Mouse (Mus musculus) forebrain, embryonic 13.5 days (tissue): ENCODE measurements around the gene Tmem198b. TPM values are rescaled to one million over a fixed set of nuclear protein-coding genes. Genes with fewer than 3 reads are reported as not detected.

Source experiments
- ATAC-seq: fragments of 200-750 bp; cut with Nextera tagmentation; 2 replicates; pipeline ENCODE4 v1.8.0; 2017
- H3K27ac ChIP-seq: fragments of 300-500 bp; sonication (generic); 2 replicates; pipeline ENCODE4 v1.5.1; 2015; ENCODE audit warnings: inconsistent platforms, mild to moderate bottlenecking, moderate library complexity
- H3K27me3 ChIP-seq: fragments of 300-500 bp; sonication (generic); 2 replicates; pipeline ENCODE4 v1.6.1; 2015; ENCODE audit warnings: mild to moderate bottlenecking, inconsistent platforms
- H3K36me3 ChIP-seq: fragments of 300-500 bp; sonication (generic); 2 replicates; pipeline ENCODE4 v1.6.1; 2015; ENCODE audit warnings: mild to moderate bottlenecking, inconsistent platforms; ENCODE audit not compliant: poor library complexity, severe bottlenecking
- H3K4me1 ChIP-seq: fragments of 300-500 bp; sonication (generic); 2 replicates; pipeline ENCODE4 v1.6.1; 2015; ENCODE audit warnings: inconsistent platforms
- H3K4me2 ChIP-seq: fragments of 300-500 bp; sonication (generic); 2 replicates; pipeline ENCODE4 v1.6.1; 2015; ENCODE audit warnings: inconsistent platforms, mild to moderate bottlenecking, moderate library complexity
- H3K4me3 ChIP-seq: fragments of 300-500 bp; sonication (generic); 2 replicates; pipeline ENCODE4 v1.5.1; 2015; ENCODE audit warnings: mild to moderate bottlenecking, inconsistent platforms
- H3K9ac ChIP-seq: fragments of 300-500 bp; sonication (generic); 2 replicates; pipeline ENCODE4 v1.6.1; 2015; ENCODE audit warnings: mild to moderate bottlenecking, inconsistent platforms
- H3K9me3 ChIP-seq: fragments of 300-500 bp; sonication (generic); replicated peaks from 2 replicates; pipeline ENCODE4 v1.6.1; 2016; ENCODE audit warnings: inconsistent platforms
- WGBS: fragments of 180-500 bp; shearing (Covaris S2); methylation state at CpG from one replicate; pipeline ENCODE4 v1.1.7; 2015; 5-methylcytosine and 5-hydroxymethylcytosine counted together
- polyA plus RNA-seq: library from polyadenylated mRNA; unstranded; fragments of >200 nt; fragmentation: Nextera tagmentation; extraction: Ambion mirVana; gene quantifications from 2 replicates; pipeline ENCODE4 v1.2.1, GENCODE M21; 2015

The Tmem198b gene
- polyA plus RNA-seq, 1 experiment from 2014 or later: 14.9 TPM

- Histone ChIP-seq H3K9ac (no peak overlapping the region), H3K4me1 (no peaks in the 10 kb centered on the region), H3K27ac (no peak overlapping the region), H3K36me3 (peaks cover 17% of the 10 kb centered on the region), H3K9me3 (no peaks in the 10 kb centered on the region), H3K27me3 (no peaks in the 10 kb centered on the region), H3K4me3 (no peak overlapping the region), H3K4me2 (no peak overlapping the region)
- ATAC-seq: no peak
- 93% methylated on average over 3 of the region's 3 CpGs for WGBS
Observed at GRCm38 (mm10) chr10:128795581-128795980, 8.6 kb downstream of the Tmem198b start.

- Histone ChIP-seq H3K9me3 (no peaks in the 10 kb centered on the region), H3K27me3 (no peaks in the 10 kb centered on the region), H3K27ac (no peak overlapping the region), H3K36me3 (peaks cover 7% of the 10 kb centered on the region; the same call in 1 of the 2 replicates), H3K4me3 (no peak overlapping the region), H3K9ac (no peak overlapping the region), H3K4me2 (no peak overlapping the region), H3K4me1 (no peaks in the 10 kb centered on the region)
- WGBS: 89% methylated on average over 5 of the region's 5 CpGs
- no peak for ATAC-seq
Observed at GRCm38 (mm10) chr10:128794391-128794790, 9.8 kb downstream of the Tmem198b start.

GRCm38 (mm10) chr10:128793258-128793657 is 10.9 kb downstream of the Tmem198b start:
- no peak for ATAC-seq
- no peaks in the 10 kb centered on the region for H3K9me3 ChIP-seq

GRCm38 (mm10) chr10:128792041-128792440 is 12.1 kb downstream of the Tmem198b start:
- Histone ChIP-seq H3K4me1 (no peaks in the 10 kb centered on the region), H3K9ac (no peak overlapping the region), H3K9me3 (no peaks in the 10 kb centered on the region), H3K27ac (no peak overlapping the region), H3K36me3 (no peaks in the 10 kb centered on the region), H3K4me2 (no peak overlapping the region), H3K27me3 (no peaks in the 10 kb centered on the region), H3K4me3 (no peak overlapping the region)
- no peak for ATAC-seq

More at GRCm38 (mm10) chr10:128793258-128793657, 10.9 kb downstream of the Tmem198b start:
- no peaks in the 10 kb centered on the region for H3K27me3 ChIP-seq
- H3K4me1 ChIP-seq: no peaks in the 10 kb centered on the region
- no peak overlapping the region for H3K4me2 ChIP-seq
- H3K4me3 ChIP-seq: no peak overlapping the region
- whole genome bisulfite sequencing: 96% methylated on average over 1 of the region's 1 CpGs
- H3K27ac ChIP-seq: no peak overlapping the region
- H3K9ac ChIP-seq: no peak overlapping the region
- no peaks in the 10 kb centered on the region for H3K36me3 ChIP-seq

GRCm38 (mm10) chr10:128790398-128791124 is 13.6 kb downstream of the Tmem198b start, which contains the start of gene Mmp19:
Mmp19 (plus strand) TSS chr10:128790910.
- Histone ChIP-seq H3K27ac (no peak within 1 kb of the TSS), H3K9me3 (no peaks in the 10 kb centered on the region), H3K4me3 (no peak within 1 kb of the TSS), H3K36me3 (no peaks in the 10 kb centered on the region), H3K27me3 (no peaks in the 10 kb centered on the region), H3K9ac (no peak within 1 kb of the TSS), H3K4me1 (no peaks in the 10 kb centered on the region), H3K4me2 (no peak within 1 kb of the TSS)
- ATAC-seq: no peak
- WGBS: 69% methylated on average over 7 of the region's 7 CpGs

GRCm38 (mm10) chr10:128780200-128780599 is 24.0 kb downstream of the Tmem198b start:
- Histone ChIP-seq H3K4me1 (no peaks in the 10 kb centered on the region), H3K4me2 (no peak overlapping the region), H3K9me3 (peaks cover 20% of the 10 kb centered on the region), H3K9ac (no peak overlapping the region), H3K27me3 (no peaks in the 10 kb centered on the region), H3K4me3 (no peak overlapping the region), H3K36me3 (no peaks in the 10 kb centered on the region), H3K27ac (no peak overlapping the region)
- 89% methylated on average over 1 of the region's 1 CpGs for WGBS
- no peak for ATAC-seq

GRCm38 (mm10) chr10:128779011-128779795 is 25.0 kb downstream of the Tmem198b start:
- no peaks in the 10 kb centered on the region for H3K36me3 ChIP-seq
- 41% methylated on average over 8 of the region's 8 CpGs for WGBS
- H3K4me2 ChIP-seq: no peak overlapping the region
- no peaks in the 10 kb centered on the region for H3K27me3 ChIP-seq
- H3K9me3 ChIP-seq: peaks cover 12% of the 10 kb centered on the region
- no peak overlapping the region for H3K4me3 ChIP-seq
- no peaks in the 10 kb centered on the region for H3K4me1 ChIP-seq
- no peak overlapping the region for H3K27ac ChIP-seq
- no peak overlapping the region for H3K9ac ChIP-seq
- no peak for ATAC-seq

- H3K9me3 ChIP-seq: 0 out of 2 replicates have a peak, but pooled peaks cover 4% of the 10 kb centered on the region
- 88% methylated on average over 2 of the region's 2 CpGs for WGBS
- no peak overlapping the region for H3K9ac ChIP-seq
- H3K4me1 ChIP-seq: no peaks in the 10 kb centered on the region
- no peak overlapping the region for H3K4me3 ChIP-seq
- no peak overlapping the region for H3K27ac ChIP-seq
- ATAC-seq: no peak
- H3K27me3 ChIP-seq: no peaks in the 10 kb centered on the region
- no peak overlapping the region for H3K4me2 ChIP-seq
- no peaks in the 10 kb centered on the region for H3K36me3 ChIP-seq
Observed at GRCm38 (mm10) chr10:128778441-128778840, 25.7 kb downstream of the Tmem198b start.

- no peak for ATAC-seq
- no peaks in the 10 kb centered on the region for H3K4me1 ChIP-seq
- H3K36me3 ChIP-seq: no peaks in the 10 kb centered on the region
- 29% methylated on average over 5 of the region's 5 CpGs for WGBS
- H3K9me3 ChIP-seq: no peaks in the 10 kb centered on the region
- H3K4me3 ChIP-seq: no peak overlapping the region
- no peak overlapping the region for H3K4me2 ChIP-seq
- no peaks in the 10 kb centered on the region for H3K27me3 ChIP-seq
- no peak overlapping the region for H3K9ac ChIP-seq
- H3K27ac ChIP-seq: no peak overlapping the region
Observed at GRCm38 (mm10) chr10:128773685-128774084, 30.5 kb downstream of the Tmem198b start.

- no peaks in the 10 kb centered on the region for H3K27me3 ChIP-seq
- no peak for ATAC-seq
- no peak overlapping the region for H3K4me2 ChIP-seq
- no peak overlapping the region for H3K4me3 ChIP-seq
- H3K27ac ChIP-seq: no peak overlapping the region
- no peaks in the 10 kb centered on the region for H3K4me1 ChIP-seq
- H3K36me3 ChIP-seq: no peaks in the 10 kb centered on the region; the same call in 1 of the 2 replicates
- H3K9ac ChIP-seq: no peak overlapping the region
- no peaks in the 10 kb centered on the region for H3K9me3 ChIP-seq
- 87% methylated on average over 2 of the region's 2 CpGs for WGBS
Observed at GRCm38 (mm10) chr10:128772895-128773294, 31.3 kb downstream of the Tmem198b start.
